Mouse (Mus musculus) adrenal gland, adult 10 weeks (tissue): ENCODE measurements around the gene Kpna3. TPM values are rescaled to one million over a fixed set of nuclear protein-coding genes. Genes with fewer than 3 reads are reported as not detected.

ENCODE experiments used
- polyA plus RNA-seq: library from polyadenylated mRNA; stranded (reverse); fragments of 350-450 nt; fragmentation: Illumina TruSeq; extraction: RNeasy Lipid Tissue Mini Kit (QIAGEN cat#74804); gene quantifications from one replicate; pipeline ENCODE4 v1.2.3, GENCODE M21; 2014; ENCODE audit warnings: low read depth, low replicate concordance

Gene Kpna3
- 143 TPM for polyA plus RNA-seq

DNA sequence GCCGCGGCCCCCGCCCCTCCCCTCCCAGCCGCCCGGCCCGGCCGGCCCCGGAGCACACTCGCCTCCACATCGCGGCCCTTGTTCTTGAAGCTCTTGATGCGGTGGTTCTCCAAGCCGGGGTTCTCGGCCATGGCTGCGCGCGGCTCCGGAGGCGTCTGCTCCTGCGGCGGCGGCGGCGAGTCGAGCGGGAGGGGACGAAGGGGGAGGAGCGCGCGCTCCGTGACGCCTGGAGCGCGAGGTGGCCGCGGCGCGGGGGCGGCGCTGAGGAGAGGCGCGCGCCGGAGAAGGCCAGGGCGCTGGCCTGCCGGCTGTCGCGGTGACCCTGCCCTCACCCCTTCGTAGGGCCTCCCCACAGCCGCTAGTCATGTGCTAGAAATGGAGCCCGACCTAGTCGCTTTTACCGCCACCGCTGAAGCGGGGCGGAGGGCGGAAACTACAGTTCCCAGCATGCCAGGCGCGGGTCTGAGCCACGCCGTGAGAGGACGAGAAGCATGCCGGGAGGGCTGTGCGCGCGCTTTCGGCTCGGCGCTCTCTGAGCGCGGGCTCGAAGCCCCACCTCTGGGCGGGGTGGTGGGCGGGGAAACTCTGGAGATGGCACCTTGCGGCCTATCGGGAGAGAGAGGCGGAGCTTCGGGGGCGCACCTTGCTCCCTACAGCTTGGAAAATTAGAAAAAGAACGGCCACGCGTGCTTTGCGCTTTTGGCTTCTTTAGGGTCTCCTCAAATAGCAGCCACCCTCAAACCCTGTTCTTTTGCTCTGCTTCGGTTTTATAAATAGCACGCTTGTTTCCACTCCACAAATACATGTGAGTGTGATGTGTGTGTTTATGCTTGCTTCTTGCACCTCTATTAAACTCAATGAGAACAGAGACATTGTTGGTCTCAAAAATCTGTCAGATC, at the start of gene Kpna3:
TSS of gene Kpna3 (minus strand) at position 214 of the 899 bp plus-strand sequence.

GRCm38 (mm10) chr14:61360131-61360980, 79.3 kb downstream of the Kpna3 start, which contains the start of gene Ebpl:
Gene Ebpl, minus strand, starts transcription at chr14:61360439.

Other genes starting within 250 kb of the Kpna3 start
- gene Sgcg, start 181.4 kb downstream of the Kpna3 start, polyA plus RNA-seq = 0.29 TPM
- 0.82 TPM for gene Arl11, start 130.1 kb downstream of the Kpna3 start, polyA plus RNA-seq
- 3.8 TPM for gene Ebpl, start 79.4 kb downstream of the Kpna3 start, polyA plus RNA-seq
- 86.9 TPM for gene Spryd7, start 117.0 kb upstream of the Kpna3 start, polyA plus RNA-seq
- gene Trim13, start 158.4 kb upstream of the Kpna3 start, polyA plus RNA-seq = 27.1 TPM
- gene Kcnrg, start 167.6 kb upstream of the Kpna3 start, polyA plus RNA-seq = not detected